Mouse (Mus musculus) CH12.LX (cell line): Measurements from ENCODE around the gene Sphk2.

ENCODE experiments used
- CHD1 ChIP-seq: IDR thresholded peaks from 2 replicates; pipeline ENCODE4 v1.6.1; 2012; ENCODE audit warnings: low read depth, low read length, improper control_type of control experiment, inconsistent platforms
- CHD2 ChIP-seq: IDR thresholded peaks from 2 replicates; pipeline ENCODE4 v1.6.1; 2011; ENCODE audit warnings: low read length, improper control_type of control experiment
- CTCF ChIP-seq, 2 experiments: IDR thresholded peaks in 1 of 2; conservative IDR thresholded peaks in 1 of 2; 2 replicates each; pipeline ENCODE4 v1.5.1; 2011 to 2012; ENCODE audit warnings: low read depth in 2 of 2, low read length in 2 of 2, improper control_type of control experiment in 1 of 2, inconsistent platforms in 1 of 2, mild to moderate bottlenecking in 1 of 2, moderate library complexity in 1 of 2
- EP300 ChIP-seq: IDR thresholded peaks from 2 replicates; pipeline ENCODE4 v1.6.1; 2011; ENCODE audit warnings: low read length, improper control_type of control experiment
- MAX ChIP-seq: IDR thresholded peaks from 2 replicates; pipeline ENCODE4 v1.6.1; 2011; ENCODE audit warnings: low read length, improper control_type of control experiment
- MAZ ChIP-seq: IDR thresholded peaks from 2 replicates; pipeline ENCODE4 v1.6.1; 2012; ENCODE audit warnings: low read depth, mild to moderate bottlenecking, inconsistent platforms, low read length, improper control_type of control experiment, moderate library complexity
- MYC ChIP-seq: IDR thresholded peaks from 2 replicates; pipeline ENCODE4 v1.6.1; 2011; ENCODE audit warnings: low read depth, mild to moderate bottlenecking, improper control_type of control experiment, low read length
- NRF1 ChIP-seq: IDR thresholded peaks from 2 replicates; pipeline ENCODE4 v1.6.1; 2014; ENCODE audit warnings: low read depth, mild to moderate bottlenecking, inconsistent platforms, low read length, improper control_type of control experiment, moderate library complexity
- POLR2A ChIP-seq: IDR thresholded peaks from 2 replicates; pipeline ENCODE4 v1.6.1; 2011; ENCODE audit warnings: low read depth, mild to moderate bottlenecking, improper control_type of control experiment, low read length
- RAD21 ChIP-seq: IDR thresholded peaks from 2 replicates; pipeline ENCODE4 v1.6.1; 2011; ENCODE audit warnings: low read depth, mild to moderate bottlenecking, low read length, improper control_type of control experiment, moderate library complexity
- TCF12 ChIP-seq: IDR thresholded peaks from 2 replicates; pipeline ENCODE4 v1.6.1; 2014; ENCODE audit warnings: low read depth, mild to moderate bottlenecking, inconsistent platforms, low read length, improper control_type of control experiment
- USF2 ChIP-seq: conservative IDR thresholded peaks from 2 replicates; pipeline ENCODE4 v1.6.1; 2011; ENCODE audit warnings: low read depth, low read length, improper control_type of control experiment

DNA sequence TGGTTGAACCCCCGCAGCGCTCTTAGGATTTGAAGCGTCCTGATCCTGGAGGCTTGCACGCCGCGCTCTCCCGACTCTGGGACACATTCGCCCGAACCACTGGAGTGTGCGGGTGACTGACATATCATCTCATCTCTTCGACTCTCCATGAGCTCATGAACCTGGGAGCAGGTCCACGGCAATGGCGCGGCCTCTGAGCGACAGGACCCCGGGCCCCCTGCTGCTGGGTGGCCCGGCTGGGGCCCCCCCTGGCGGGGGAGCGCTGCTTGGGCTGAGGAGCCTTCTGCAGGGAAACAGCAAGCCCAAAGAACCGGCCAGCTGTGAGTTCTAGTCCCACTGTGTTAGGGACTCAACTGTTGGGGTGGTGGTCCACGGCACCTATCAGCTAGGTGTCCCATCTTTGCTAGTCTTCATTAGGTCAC lies 12.3 kb downstream of the Sphk2 start:
- TF ChIP-seq MAX: no peak
- no peak for TF ChIP-seq CTCF (conservative IDR thresholded peaks at IDR 0.05 in 1 of 2, IDR thresholded peaks at IDR 0.05 in 1 of 2; ENCODE audit: low read depth in 2 of 2, low read length in 2 of 2)
- no peak for TF ChIP-seq USF2
- no peak for TF ChIP-seq MAZ
- no peak for TF ChIP-seq POLR2A
- TF ChIP-seq NRF1: no peak
- TF ChIP-seq MYC: no peak
- no peak for TF ChIP-seq EP300
- TF ChIP-seq CHD1: no peak
- no peak for TF ChIP-seq RAD21
- no peak for TF ChIP-seq TCF12
- TF ChIP-seq CHD2: no peak
